Mouse (Mus musculus) hindbrain, embryonic 14.5 days (tissue): ENCODE measurements at regions not wholly inside any gene's neighbourhood (a gene's known extent, or its start where the extent isn't known, plus 50 kb on each side); places are given as distances from the start of the nearest gene placed in this dataset.
"Not testable (repeated sequence)": the region's sequence is repeated elsewhere in the genome, so short reads cannot be mapped to it uniquely, and the experiment has no call there.

Experiments
- ATAC-seq: fragments of 200-750 bp; cut with Nextera tagmentation; 2 replicates; pipeline ENCODE4 v1.8.0; 2017; ENCODE audit warnings: moderate number of reproducible peaks, mild to moderate bottlenecking, moderate TSS enrichment, moderate library complexity; ENCODE audit not compliant: low FRiP score
- DNase-seq: peaks from one replicate; pipeline ENCODE4 v3.0.0-alpha.2; 2015; ENCODE audit warnings: low spot score
- H3K27ac ChIP-seq: fragments of 300-500 bp; sonication (generic); 2 replicates; pipeline ENCODE4 v1.5.1; 2014; ENCODE audit warnings: mild to moderate bottlenecking, moderate library complexity
- H3K27me3 ChIP-seq: fragments of 300-500 bp; sonication (generic); 2 replicates; pipeline ENCODE4 v1.6.1; 2014; ENCODE audit warnings: mild to moderate bottlenecking, low read length, mixed read lengths; ENCODE audit not compliant: control insufficient read depth, insufficient read depth
- H3K36me3 ChIP-seq: fragments of 300-500 bp; sonication (generic); replicated peaks from 2 replicates; pipeline ENCODE4 v1.6.1; 2014; ENCODE audit not compliant: control insufficient read depth, insufficient read depth
- H3K4me1 ChIP-seq: fragments of 300-500 bp; sonication (generic); replicated peaks from 2 replicates; pipeline ENCODE4 v1.6.1; 2014; ENCODE audit warnings: antibody characterized with exemption, low read length, mixed read lengths; ENCODE audit not compliant: control insufficient read depth, insufficient read depth
- H3K4me2 ChIP-seq: fragments of 300-500 bp; sonication (generic); replicated peaks from 2 replicates; pipeline ENCODE4 v1.6.1; 2014; ENCODE audit warnings: mild to moderate bottlenecking, moderate library complexity
- H3K4me3 ChIP-seq: fragments of 300-500 bp; sonication (generic); replicated peaks from 2 replicates; pipeline ENCODE4 v1.5.1; 2014; ENCODE audit warnings: mild to moderate bottlenecking, low read length
- H3K9ac ChIP-seq: fragments of 300-500 bp; sonication (generic); 2 replicates; pipeline ENCODE4 v1.6.1; 2014
- H3K9me3 ChIP-seq: fragments of 300-500 bp; sonication (generic); 2 replicates; pipeline ENCODE4 v1.6.1; 2016; ENCODE audit warnings: low read length; ENCODE audit not compliant: control insufficient read depth
- WGBS: fragments of 180-500 bp; shearing (Covaris S2); extraction: QIAGEN DNeasy Blood & Tissue Kit; methylation state at CpG from one replicate; pipeline ENCODE4 v1.1.7; 2014; 5-methylcytosine and 5-hydroxymethylcytosine counted together

DNA sequence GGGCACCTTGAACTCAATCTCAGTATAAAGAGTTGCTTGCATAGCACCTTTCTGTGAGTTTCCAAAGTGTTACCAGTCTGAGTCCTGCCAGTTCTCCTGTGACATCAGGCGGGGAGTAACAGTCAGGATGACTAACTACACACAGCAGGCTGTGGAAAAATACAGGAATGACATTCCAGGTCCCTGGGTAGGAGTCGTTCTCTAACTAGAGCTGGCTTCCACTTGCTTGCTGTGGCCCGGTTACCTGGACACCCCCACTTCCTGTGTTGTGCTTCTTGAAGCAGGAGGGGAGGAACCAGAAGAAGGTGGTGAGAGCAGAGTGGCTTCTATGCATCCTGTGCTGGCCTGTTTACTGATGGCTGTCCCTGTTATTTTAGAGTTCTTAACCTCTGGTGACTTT is 81.0 kb downstream of the Btg1 start:
- no peak overlapping the region for H3K27ac ChIP-seq
- DNase-seq (no peak), ATAC-seq (no peak)
- no peak overlapping the region for H3K4me2 ChIP-seq
- no peaks in the 10 kb centered on the region for H3K9me3 ChIP-seq
- no peaks in the 10 kb centered on the region for H3K27me3 ChIP-seq
- no peaks in the 10 kb centered on the region for H3K4me1 ChIP-seq
- H3K4me3 ChIP-seq = no peak overlapping the region
- H3K9ac ChIP-seq = no peak overlapping the region
- 83% methylated on average over 3 of the region's 3 CpGs for WGBS
- no peaks in the 10 kb centered on the region for H3K36me3 ChIP-seq

DNA sequence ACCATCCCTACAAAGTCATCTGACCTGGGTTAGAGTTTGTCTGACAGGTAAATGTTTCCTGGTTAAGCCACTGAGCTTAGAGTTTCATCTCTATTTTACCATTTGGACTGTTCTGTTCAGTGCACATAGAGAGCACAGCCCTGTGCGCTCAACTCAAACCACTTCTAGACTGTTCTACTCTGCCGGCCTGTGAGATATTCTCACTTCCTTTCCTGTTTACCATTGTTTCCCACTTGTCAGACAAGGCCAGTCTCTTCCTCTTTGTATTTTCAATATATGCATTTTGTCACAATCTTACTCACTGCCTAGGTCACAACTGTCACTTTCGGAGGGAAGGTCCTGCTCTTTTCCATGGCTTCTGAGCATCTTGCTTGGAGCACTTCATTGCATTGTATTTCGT is 89.8 kb downstream of the Btg1 start:
- no peak for DNase-seq
- no peaks in the 10 kb centered on the region for H3K36me3 ChIP-seq
- no peak overlapping the region for H3K4me3 ChIP-seq
- no peak overlapping the region for H3K4me2 ChIP-seq
- H3K4me1 ChIP-seq = no peaks in the 10 kb centered on the region
- H3K9me3 ChIP-seq = no peaks in the 10 kb centered on the region
- ATAC-seq = no peak
- H3K9ac ChIP-seq = no peak overlapping the region
- no peak overlapping the region for H3K27ac ChIP-seq
- WGBS = 87% methylated on average over 4 of the region's 4 CpGs
- no peaks in the 10 kb centered on the region for H3K27me3 ChIP-seq

DNA sequence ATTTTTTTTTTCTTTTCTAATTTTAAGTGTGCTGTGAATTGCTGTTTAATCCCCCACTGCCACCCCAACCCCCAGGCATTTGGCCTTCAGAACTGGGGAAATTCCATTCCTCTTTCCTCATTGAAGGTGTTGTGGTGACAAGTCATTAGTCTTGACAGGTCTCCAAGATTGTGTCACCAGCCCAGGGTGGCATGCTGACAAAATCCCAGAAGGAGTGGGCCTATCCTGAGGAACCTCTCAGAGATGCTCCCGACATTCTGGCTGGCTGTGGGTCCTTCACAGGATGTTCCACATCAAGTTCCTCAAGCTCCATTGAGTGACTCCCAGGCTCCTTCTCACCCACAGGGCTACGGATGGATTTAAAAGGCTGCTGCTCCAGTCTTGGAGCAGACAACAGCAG is 91.7 kb downstream of the Btg1 start:
- no peak overlapping the region for H3K27ac ChIP-seq
- H3K27me3 ChIP-seq = no peaks in the 10 kb centered on the region
- H3K36me3 ChIP-seq = no peaks in the 10 kb centered on the region
- no peak overlapping the region for H3K4me2 ChIP-seq
- 83% methylated on average over 2 of the region's 2 CpGs for WGBS
- H3K9ac ChIP-seq = no peak overlapping the region
- H3K4me1 ChIP-seq = no peaks in the 10 kb centered on the region
- ATAC-seq = no peak
- no peak for DNase-seq
- no peaks in the 10 kb centered on the region for H3K9me3 ChIP-seq
- H3K4me3 ChIP-seq = no peak overlapping the region

GRCm38 (mm10) chr10:96709698-96710356 is 93.0 kb downstream of the Btg1 start:
- H3K9me3 ChIP-seq = no peaks in the 10 kb centered on the region
- H3K27ac ChIP-seq = no peak overlapping the region
- DNase-seq (no peak), ATAC-seq (no peak)
- no peaks in the 10 kb centered on the region for H3K36me3 ChIP-seq
- H3K4me1 ChIP-seq = no peaks in the 10 kb centered on the region
- no peaks in the 10 kb centered on the region for H3K27me3 ChIP-seq
- H3K9ac ChIP-seq = no peak overlapping the region
- H3K4me3 ChIP-seq = no peak overlapping the region
- H3K4me2 ChIP-seq = no peak overlapping the region
- WGBS = 88% methylated on average over 13 of the region's 13 CpGs

DNA sequence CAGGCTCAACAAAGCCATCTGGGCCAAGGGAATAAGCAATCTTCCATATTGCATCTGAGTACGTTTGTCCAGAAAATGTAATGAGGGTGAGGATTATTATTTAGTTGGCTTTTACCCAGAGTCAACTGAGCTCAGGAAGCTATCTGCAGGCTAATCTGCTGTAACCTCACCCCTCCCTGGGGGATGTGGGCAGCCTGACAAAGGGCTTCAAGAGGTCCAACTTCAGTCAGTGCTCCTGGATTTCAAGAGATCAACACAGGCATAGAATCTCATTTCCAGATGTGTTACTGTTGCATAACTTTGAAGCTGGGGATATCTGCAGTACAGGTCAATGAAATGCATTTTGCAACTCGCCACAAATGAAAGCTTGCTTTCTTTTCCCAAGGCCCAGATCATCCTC is 95.2 kb downstream of the Btg1 start:
- no peaks in the 10 kb centered on the region for H3K4me1 ChIP-seq
- WGBS = 85% methylated on average over 2 of the region's 2 CpGs
- H3K36me3 ChIP-seq = no peaks in the 10 kb centered on the region
- H3K27ac ChIP-seq = no peak overlapping the region
- DNase-seq = no peak
- no peak overlapping the region for H3K4me3 ChIP-seq
- no peaks in the 10 kb centered on the region for H3K27me3 ChIP-seq
- no peak overlapping the region for H3K9ac ChIP-seq
- H3K9me3 ChIP-seq = no peaks in the 10 kb centered on the region
- ATAC-seq = no peak
- no peak overlapping the region for H3K4me2 ChIP-seq

DNA sequence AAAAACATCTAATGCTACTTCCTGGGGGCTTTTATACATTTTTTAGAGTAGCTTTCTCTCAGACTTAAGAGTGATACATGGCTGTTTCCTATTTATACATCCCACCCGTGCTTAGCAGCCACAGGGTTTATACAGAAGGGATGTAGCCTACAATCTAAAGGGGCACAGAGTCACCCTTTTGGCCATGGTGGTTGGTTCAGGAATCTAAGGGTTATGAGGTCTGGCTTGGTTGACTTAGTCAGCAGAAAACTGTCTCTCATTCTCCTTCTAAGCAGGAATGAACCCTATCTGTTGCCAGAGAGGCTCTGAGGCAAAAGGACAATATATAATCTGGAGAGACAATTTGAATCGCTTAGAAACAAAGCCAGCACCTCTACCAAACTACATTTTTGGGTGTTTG is 97.9 kb downstream of the Btg1 start:
- Histone ChIP-seq H3K27ac (no peak overlapping the region), H3K9ac (no peak overlapping the region), H3K27me3 (no peaks in the 10 kb centered on the region), H3K4me1 (no peaks in the 10 kb centered on the region), H3K36me3 (no peaks in the 10 kb centered on the region), H3K9me3 (no peaks in the 10 kb centered on the region), H3K4me3 (no peak overlapping the region), H3K4me2 (no peak overlapping the region)
- no peak for DNase-seq
- no peak for ATAC-seq
- 87% methylated on average over 2 of the region's 2 CpGs for whole genome bisulfite sequencing

DNA sequence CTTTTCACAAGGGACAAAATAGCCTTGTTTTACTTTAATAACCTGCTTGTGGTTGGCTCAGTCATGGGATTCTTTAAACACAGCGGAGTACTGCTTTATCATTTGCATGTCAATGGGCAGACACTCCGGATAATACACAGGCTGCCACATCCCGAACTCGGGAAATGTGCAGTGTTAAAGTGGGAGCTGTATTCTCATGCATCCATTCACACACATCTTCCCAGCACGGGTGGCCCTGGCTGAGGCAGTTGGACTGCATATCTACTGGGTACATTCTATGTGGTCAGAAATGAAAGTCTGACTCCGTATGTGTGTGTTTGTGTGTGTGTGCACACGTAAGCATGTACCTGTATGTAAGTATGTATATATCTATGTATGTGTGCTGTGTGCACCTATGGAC is 100.5 kb downstream of the Btg1 start:
- H3K27ac ChIP-seq = no peak overlapping the region
- no peaks in the 10 kb centered on the region for H3K36me3 ChIP-seq
- DNase-seq = no peak
- ATAC-seq = peak; percentile 28; the same call in 1 of the 2 replicates
- H3K27me3 ChIP-seq = no peaks in the 10 kb centered on the region
- no peaks in the 10 kb centered on the region for H3K9me3 ChIP-seq
- 32% methylated on average over 7 of the region's 7 CpGs for WGBS
- H3K4me3 ChIP-seq = no peak overlapping the region
- H3K4me1 ChIP-seq = no peaks in the 10 kb centered on the region
- H3K4me2 ChIP-seq = no peak overlapping the region
- H3K9ac ChIP-seq = no peak overlapping the region

DNA sequence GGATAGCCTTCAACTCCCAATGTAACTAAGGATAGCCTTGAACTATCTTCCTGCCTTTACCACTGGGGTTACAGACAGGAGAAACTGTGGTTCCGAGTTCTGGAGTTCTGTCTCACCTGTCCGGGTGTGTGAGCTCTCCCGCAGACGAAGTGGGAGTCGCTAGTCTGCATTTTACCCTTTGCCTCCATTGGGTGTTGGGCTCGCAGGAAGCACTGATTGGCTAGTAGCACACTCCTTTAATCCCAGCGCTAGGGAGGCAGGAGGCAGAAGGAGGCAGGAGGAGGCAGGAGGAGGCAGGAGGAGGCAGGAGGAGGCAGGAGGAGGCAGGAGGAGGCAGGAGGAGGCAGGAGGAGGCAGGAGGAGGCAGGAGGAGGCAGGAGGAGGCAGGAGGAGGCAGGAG is 101.9 kb downstream of the Btg1 start:
- not testable (repeated sequence) for H3K4me3 ChIP-seq, H3K27me3 ChIP-seq, H3K9me3 ChIP-seq, H3K4me1 ChIP-seq, H3K9ac ChIP-seq, DNase-seq, ATAC-seq, H3K27ac ChIP-seq, H3K4me2 ChIP-seq, H3K36me3 ChIP-seq
- WGBS = 96% methylated on average over 7 of the region's 7 CpGs

DNA sequence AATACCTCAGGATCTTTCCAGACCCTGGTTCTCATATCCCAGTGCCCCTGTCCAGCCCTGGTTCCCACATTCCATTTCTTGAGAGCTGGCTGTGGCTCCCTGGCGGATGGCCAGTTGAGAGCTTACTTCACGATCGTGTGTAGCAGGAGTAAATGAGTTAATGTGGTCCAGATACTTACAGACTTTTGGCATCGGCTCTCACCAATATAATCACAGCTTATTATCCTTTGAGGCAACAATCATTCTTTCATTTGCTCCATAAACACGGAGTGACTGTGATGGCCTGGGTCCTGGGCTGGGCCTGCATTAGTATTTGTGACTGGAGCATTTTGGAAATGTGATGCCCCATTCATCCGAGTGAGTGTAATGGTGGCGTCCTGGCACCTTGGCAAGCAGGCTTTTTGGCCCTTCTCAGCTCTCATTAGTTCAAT is 103.5 kb downstream of the Btg1 start:
- 66% methylated on average over 7 of the region's 7 CpGs for WGBS
- ATAC-seq (peak; percentile 27; the same call in 1 of the 2 replicates), DNase-seq (no peak)
- Histone ChIP-seq H3K9me3 (no peaks in the 10 kb centered on the region), H3K4me3 (no peak overlapping the region), H3K27me3 (no peaks in the 10 kb centered on the region), H3K27ac (no peak overlapping the region), H3K4me2 (no peak overlapping the region), H3K4me1 (no peaks in the 10 kb centered on the region), H3K9ac (no peak overlapping the region), H3K36me3 (no peaks in the 10 kb centered on the region)
